Mouse (Mus musculus): ENCODE results near the gene Snx25. TPM values are rescaled to one million over a fixed set of nuclear protein-coding genes. Genes with fewer than 3 reads are reported as not detected.

Gene Snx25
- 14.7 and 28.0 TPM in 2 replicates for total RNA-seq (2014; rRNA removed; ENCODE audit: low replicate concordance)
- 2.4 and 4.0 TPM in 2 replicates for polyA plus RNA-seq (2015; fragmentation: Nextera tagmentation; extraction: Ambion mirVana)

GRCm38 (mm10) chr8:46152064-46153031 lies at the start of gene Snx25:
Snx25 (minus strand) TSS chr8:46152159.
- TF ChIP-seq EP300 (IDR thresholded peaks at IDR 0.05; ENCODE audit: low read depth): no peak
- TF ChIP-seq CTCF (IDR thresholded peaks at IDR 0.05; ENCODE audit: low read depth): no peak
- peak within 1 kb of the TSS; percentile 89 for H3K9ac ChIP-seq (replicated peaks; ENCODE audit: low read depth, low read length)
- no peaks in the 10 kb centered on the region for H3K9me3 ChIP-seq (replicated peaks; ENCODE audit: control insufficient read depth, low read length)
- H3K36me3 ChIP-seq (replicated peaks; ENCODE audit: control insufficient read depth, insufficient read depth, low read length): no peaks in the 10 kb centered on the region
- peak within 1 kb of the TSS; percentile 87 for H3K4me2 ChIP-seq (ENCODE audit: low read depth, low read length)
- no peaks in the 10 kb centered on the region for H3K27me3 ChIP-seq (ENCODE audit: control insufficient read depth, insufficient read depth, low read length)
- H3K4me3 ChIP-seq (ENCODE audit: low read depth, low read length): peak within 1 kb of the TSS; percentile 81
- peak within 1 kb of the TSS; percentile 74 for H3K27ac ChIP-seq (ENCODE audit: low read depth)
- ATAC-seq (ENCODE audit: insufficient read depth, low read depth): peak; percentile 94
- 2% methylated on average over 65 of the region's 103 CpGs for WGBS
- DNase-seq (ENCODE audit: low spot score): peak; percentile 58
- H3K4me1 ChIP-seq (ENCODE audit: control insufficient read depth, insufficient read depth): peaks cover 3% of the 10 kb centered on the region; the same call in 1 of the 2 replicates

GRCm38 (mm10) chr8:46197673-46198072 lies 45.7 kb upstream of the Snx25 start:
- Histone ChIP-seq H3K9me3 (replicated peaks; ENCODE audit: control insufficient read depth, low read length) (no peaks in the 10 kb centered on the region), H3K9ac (replicated peaks; ENCODE audit: low read depth, low read length) (no peak overlapping the region), H3K4me1 (ENCODE audit: control insufficient read depth, insufficient read depth) (no peaks in the 10 kb centered on the region), H3K4me3 (ENCODE audit: low read depth, low read length) (no peak overlapping the region), H3K36me3 (replicated peaks; ENCODE audit: control insufficient read depth, insufficient read depth, low read length) (peaks cover 25% of the 10 kb centered on the region), H3K27me3 (ENCODE audit: control insufficient read depth, insufficient read depth, low read length) (no peaks in the 10 kb centered on the region), H3K4me2 (ENCODE audit: low read depth, low read length) (no peak overlapping the region), H3K27ac (ENCODE audit: low read depth) (no peak overlapping the region)
- 78% methylated on average over 5 of the region's 5 CpGs for WGBS
- ATAC-seq (ENCODE audit: insufficient read depth, low read depth) (no peak), DNase-seq (ENCODE audit: low spot score) (no peak)
- TF ChIP-seq EP300 (IDR thresholded peaks at IDR 0.05; ENCODE audit: low read depth): no peak
- TF ChIP-seq CTCF (IDR thresholded peaks at IDR 0.05; ENCODE audit: low read depth): no peak

- H3K9ac ChIP-seq (replicated peaks; ENCODE audit: low read depth, low read length): no peak overlapping the region
- no peak for TF ChIP-seq CTCF (IDR thresholded peaks at IDR 0.05; ENCODE audit: low read depth)
- TF ChIP-seq EP300 (IDR thresholded peaks at IDR 0.05; ENCODE audit: low read depth): no peak
- no peak overlapping the region for H3K4me3 ChIP-seq (ENCODE audit: low read depth, low read length)
- no peak overlapping the region for H3K4me2 ChIP-seq (ENCODE audit: low read depth, low read length)
- H3K27me3 ChIP-seq (ENCODE audit: control insufficient read depth, insufficient read depth, low read length): no peaks in the 10 kb centered on the region
- H3K27ac ChIP-seq (ENCODE audit: low read depth): no peak overlapping the region
- H3K9me3 ChIP-seq (replicated peaks; ENCODE audit: control insufficient read depth, low read length): no peaks in the 10 kb centered on the region
- no peak for DNase-seq (ENCODE audit: low spot score)
- peaks cover 33% of the 10 kb centered on the region for H3K36me3 ChIP-seq (replicated peaks; ENCODE audit: control insufficient read depth, insufficient read depth, low read length)
- H3K4me1 ChIP-seq (ENCODE audit: control insufficient read depth, insufficient read depth): no peaks in the 10 kb centered on the region
- no peak for ATAC-seq (ENCODE audit: insufficient read depth, low read depth)
- WGBS: 94% methylated on average over 3 of the region's 3 CpGs
Observed at GRCm38 (mm10) chr8:46196877-46197276, 44.9 kb upstream of the Snx25 start.

- no peaks in the 10 kb centered on the region for H3K9me3 ChIP-seq (replicated peaks; ENCODE audit: control insufficient read depth, low read length)
- ATAC-seq (ENCODE audit: insufficient read depth, low read depth): no peak
- H3K27ac ChIP-seq (ENCODE audit: low read depth): no peak overlapping the region
- no peak overlapping the region for H3K4me3 ChIP-seq (ENCODE audit: low read depth, low read length)
- no peak overlapping the region for H3K9ac ChIP-seq (replicated peaks; ENCODE audit: low read depth, low read length)
- no peaks in the 10 kb centered on the region for H3K27me3 ChIP-seq (ENCODE audit: control insufficient read depth, insufficient read depth, low read length)
- H3K36me3 ChIP-seq (replicated peaks; ENCODE audit: control insufficient read depth, insufficient read depth, low read length): peaks cover 40% of the 10 kb centered on the region
- no peak overlapping the region for H3K4me2 ChIP-seq (ENCODE audit: low read depth, low read length)
- TF ChIP-seq CTCF (IDR thresholded peaks at IDR 0.05; ENCODE audit: low read depth) (no peak), EP300 (IDR thresholded peaks at IDR 0.05; ENCODE audit: low read depth) (no peak)
- DNase-seq (ENCODE audit: low spot score): no peak
- no peaks in the 10 kb centered on the region for H3K4me1 ChIP-seq (ENCODE audit: control insufficient read depth, insufficient read depth)
- WGBS: 78% methylated on average over 8 of the region's 8 CpGs
Observed at GRCm38 (mm10) chr8:46193100-46193499, 41.1 kb upstream of the Snx25 start.

- Histone ChIP-seq H3K9me3 (replicated peaks; ENCODE audit: control insufficient read depth, low read length) (no peaks in the 10 kb centered on the region), H3K4me3 (ENCODE audit: low read depth, low read length) (no peak overlapping the region), H3K4me2 (ENCODE audit: low read depth, low read length) (no peak overlapping the region), H3K36me3 (replicated peaks; ENCODE audit: control insufficient read depth, insufficient read depth, low read length) (peaks cover 22% of the 10 kb centered on the region), H3K27ac (ENCODE audit: low read depth) (no peak overlapping the region), H3K4me1 (ENCODE audit: control insufficient read depth, insufficient read depth) (no peaks in the 10 kb centered on the region), H3K9ac (replicated peaks; ENCODE audit: low read depth, low read length) (no peak overlapping the region), H3K27me3 (ENCODE audit: control insufficient read depth, insufficient read depth, low read length) (no peaks in the 10 kb centered on the region)
- no peak for DNase-seq (ENCODE audit: low spot score)
- no peak for ATAC-seq (ENCODE audit: insufficient read depth, low read depth)
- TF ChIP-seq CTCF (IDR thresholded peaks at IDR 0.05; ENCODE audit: low read depth) (peak; percentile 87), EP300 (IDR thresholded peaks at IDR 0.05; ENCODE audit: low read depth) (no peak)
- WGBS: 6% methylated on average over 2 of the region's 2 CpGs
Observed at GRCm38 (mm10) chr8:46185361-46185760, 33.4 kb upstream of the Snx25 start.
